Mouse (Mus musculus) embryonic facial prominence, embryonic 12.5 days (tissue): ENCODE results near the gene Ago3. TPM values are rescaled to one million over a fixed set of nuclear protein-coding genes. Genes with fewer than 3 reads are reported as not detected.

ENCODE experiments used
- ATAC-seq: fragments of 200-750 bp; cut with Nextera tagmentation; 2 replicates; pipeline ENCODE4 v1.8.0; 2017; ENCODE audit not compliant: insufficient number of reproducible peaks, insufficient read depth, low FRiP score, low TSS enrichment
- H3K27ac ChIP-seq: fragments of 300-500 bp; sonication (generic); 2 replicates; pipeline ENCODE4 v1.5.1; 2016; ENCODE audit warnings: mild to moderate bottlenecking
- H3K27me3 ChIP-seq: fragments of 300-500 bp; sonication (generic); 2 replicates; pipeline ENCODE4 v1.6.1; 2016; ENCODE audit warnings: mild to moderate bottlenecking, moderate library complexity
- H3K36me3 ChIP-seq: fragments of 300-500 bp; sonication (generic); 2 replicates; pipeline ENCODE4 v1.6.1; 2016; ENCODE audit warnings: mild to moderate bottlenecking
- H3K4me1 ChIP-seq: fragments of 300-500 bp; sonication (generic); 2 replicates; pipeline ENCODE4 v1.6.1; 2016
- H3K4me2 ChIP-seq: fragments of 300-500 bp; sonication (generic); replicated peaks from 2 replicates; pipeline ENCODE4 v1.6.1; 2016; ENCODE audit warnings: mild to moderate bottlenecking, moderate library complexity
- H3K4me3 ChIP-seq: fragments of 300-500 bp; sonication (generic); 2 replicates; pipeline ENCODE4 v1.5.1; 2016; ENCODE audit warnings: mild to moderate bottlenecking
- H3K9ac ChIP-seq: fragments of 300-500 bp; sonication (generic); 2 replicates; pipeline ENCODE4 v1.6.1; 2016; ENCODE audit warnings: mild to moderate bottlenecking, moderate library complexity
- H3K9me3 ChIP-seq: fragments of 300-500 bp; sonication (generic); 2 replicates; pipeline ENCODE4 v1.6.1; 2016; ENCODE audit warnings: mild to moderate bottlenecking, moderate library complexity
- WGBS: fragments of 180-500 bp; shearing (Covaris S2); methylation state at CpG from one replicate; pipeline ENCODE4 v1.1.7; 2016; 5-methylcytosine and 5-hydroxymethylcytosine counted together
- polyA plus RNA-seq: library from polyadenylated mRNA; unstranded; fragments of >200 nt; fragmentation: Nextera tagmentation; extraction: Ambion mirVana; gene quantifications from 2 replicates; pipeline ENCODE4 v1.2.1, GENCODE M21; 2016

Gene Ago3
- polyA plus RNA-seq = 19.3 and 19.9 TPM in 2 replicates

- Histone ChIP-seq H3K9ac (peak within 1 kb of the TSS; percentile 88), H3K4me1 (0 out of 2 replicates have a peak, but pooled peaks cover 2% of the 10 kb centered on the region), H3K4me2 (peak within 1 kb of the TSS; percentile 83), H3K27me3 (no peaks in the 10 kb centered on the region), H3K36me3 (no peaks in the 10 kb centered on the region), H3K9me3 (no peaks in the 10 kb centered on the region), H3K4me3 (peak within 1 kb of the TSS; percentile 93), H3K27ac (peak within 1 kb of the TSS; percentile 82)
- WGBS = under 1% methylated on average over 65 of the region's 65 CpGs
- peak; percentile 95 for ATAC-seq
Observed at GRCm38 (mm10) chr4:126429347-126430079, at the start of gene Ago3. Gene Ago3, minus strand, starts transcription at chr4:126429556.

DNA sequence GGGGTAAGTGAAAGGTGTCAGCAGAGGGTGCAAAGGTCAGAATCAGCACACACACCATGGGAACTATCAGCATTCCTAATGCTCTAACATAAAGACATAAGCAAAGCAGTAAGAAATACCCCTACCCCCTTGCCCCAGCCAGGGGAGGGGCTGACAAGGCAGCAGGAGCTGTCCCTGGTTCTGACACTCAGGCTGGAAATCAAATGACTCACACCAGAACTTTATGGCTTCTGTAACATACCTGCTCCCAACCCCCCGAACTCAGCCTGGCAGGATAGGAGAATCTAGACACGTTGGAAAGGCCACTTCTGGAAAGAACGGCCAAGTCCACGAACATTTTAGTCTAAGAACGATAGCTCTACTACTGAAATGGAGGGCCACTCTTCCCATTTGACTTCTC lies 43.7 kb upstream of the Ago3 start:
- no peaks in the 10 kb centered on the region for H3K27me3 ChIP-seq
- H3K4me3 ChIP-seq = no peak overlapping the region
- no peaks in the 10 kb centered on the region for H3K9me3 ChIP-seq
- H3K9ac ChIP-seq = no peak overlapping the region
- H3K4me1 ChIP-seq = 0 out of 2 replicates have a peak, but pooled peaks cover 3% of the 10 kb centered on the region
- H3K36me3 ChIP-seq = no peaks in the 10 kb centered on the region
- H3K27ac ChIP-seq = no peak overlapping the region
- ATAC-seq = no peak
- no peak overlapping the region for H3K4me2 ChIP-seq
- 50% methylated on average over 5 of the region's 5 CpGs for WGBS

DNA sequence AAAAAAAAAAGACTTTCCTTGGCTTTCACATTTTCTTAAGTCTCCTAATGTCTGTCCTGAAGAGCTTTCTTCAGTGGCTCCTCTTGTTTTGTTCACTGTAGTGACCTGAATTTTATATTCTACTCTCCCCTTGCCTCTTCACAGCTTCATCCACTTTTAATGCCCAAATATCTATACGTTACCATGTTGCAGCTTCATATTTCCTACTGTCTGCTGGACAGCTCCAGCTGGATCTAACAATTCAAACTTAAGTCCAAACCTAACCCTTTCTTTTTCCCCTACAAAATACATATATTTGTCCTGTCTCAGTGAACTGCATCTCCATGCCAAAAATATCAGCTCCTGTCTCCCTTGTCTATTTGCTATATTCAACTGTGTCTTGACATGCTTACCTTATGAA lies 40.0 kb upstream of the Ago3 start:
- no peaks in the 10 kb centered on the region for H3K9me3 ChIP-seq
- no peak overlapping the region for H3K27ac ChIP-seq
- H3K4me1 ChIP-seq = peaks cover 39% of the 10 kb centered on the region
- no peak overlapping the region for H3K9ac ChIP-seq
- H3K27me3 ChIP-seq = no peaks in the 10 kb centered on the region
- ATAC-seq = no peak
- no peak overlapping the region for H3K4me2 ChIP-seq
- H3K36me3 ChIP-seq = no peaks in the 10 kb centered on the region
- no peak overlapping the region for H3K4me3 ChIP-seq
- WGBS = 45% methylated on average over 1 of the region's 1 CpGs

DNA sequence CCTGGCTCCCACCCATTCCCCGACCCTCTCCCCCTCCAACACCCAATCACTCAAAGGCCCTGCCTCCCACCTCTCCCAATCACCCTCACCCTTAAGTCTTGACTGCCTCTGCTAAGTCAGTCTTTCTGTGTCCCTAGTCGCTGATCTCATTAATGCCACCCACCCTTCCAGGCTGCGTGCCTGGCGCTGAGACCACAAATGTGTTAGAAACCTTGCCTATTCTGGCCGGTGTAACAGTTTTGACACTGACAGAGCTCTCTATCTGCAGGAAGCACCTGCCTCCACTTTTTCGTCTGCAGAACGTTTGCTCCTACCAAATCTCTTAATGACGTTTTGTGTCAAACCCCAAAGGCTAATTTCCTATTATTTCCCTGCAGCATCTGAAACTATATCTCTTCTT lies 39.6 kb upstream of the Ago3 start:
- Histone ChIP-seq H3K27me3 (no peaks in the 10 kb centered on the region), H3K4me1 (peaks cover 43% of the 10 kb centered on the region), H3K27ac (peak overlapping the region; percentile 86; the same call in 1 of the 2 replicates), H3K36me3 (no peaks in the 10 kb centered on the region), H3K9me3 (no peaks in the 10 kb centered on the region), H3K4me3 (peak overlapping the region; percentile 84), H3K9ac (peak overlapping the region; percentile 93), H3K4me2 (peak overlapping the region; percentile 75)
- no peak for ATAC-seq
- WGBS = 5% methylated on average over 8 of the region's 8 CpGs

- ATAC-seq = peak; percentile 85
- H3K4me3 ChIP-seq = peak within 1 kb of the TSS; percentile 84
- no peaks in the 10 kb centered on the region for H3K36me3 ChIP-seq
- H3K4me1 ChIP-seq = peaks cover 43% of the 10 kb centered on the region
- peak within 1 kb of the TSS; percentile 86 for H3K27ac ChIP-seq
- WGBS = under 1% methylated on average over 55 of the region's 55 CpGs
- H3K9me3 ChIP-seq = no peaks in the 10 kb centered on the region
- no peaks in the 10 kb centered on the region for H3K27me3 ChIP-seq
- peak within 1 kb of the TSS; percentile 93 for H3K9ac ChIP-seq
- peak within 1 kb of the TSS; percentile 75 for H3K4me2 ChIP-seq
Observed at GRCm38 (mm10) chr4:126468285-126468901, 39.0 kb upstream of the Ago3 start, which contains the start of gene Ago1. Gene Ago1, minus strand, starts transcription at chr4:126468583.

GRCm38 (mm10) chr4:126467721-126468284 lies 38.4 kb upstream of the Ago3 start:
- H3K36me3 ChIP-seq = no peaks in the 10 kb centered on the region
- no peaks in the 10 kb centered on the region for H3K27me3 ChIP-seq
- under 1% methylated on average over 24 of the region's 25 CpGs for WGBS
- H3K9ac ChIP-seq = peak overlapping the region; percentile 93
- peak; percentile 54 for ATAC-seq
- peaks cover 43% of the 10 kb centered on the region for H3K4me1 ChIP-seq
- H3K4me3 ChIP-seq = peak overlapping the region; percentile 84
- peak overlapping the region; percentile 86 for H3K27ac ChIP-seq
- H3K4me2 ChIP-seq = peak overlapping the region; percentile 75
- H3K9me3 ChIP-seq = no peaks in the 10 kb centered on the region

DNA sequence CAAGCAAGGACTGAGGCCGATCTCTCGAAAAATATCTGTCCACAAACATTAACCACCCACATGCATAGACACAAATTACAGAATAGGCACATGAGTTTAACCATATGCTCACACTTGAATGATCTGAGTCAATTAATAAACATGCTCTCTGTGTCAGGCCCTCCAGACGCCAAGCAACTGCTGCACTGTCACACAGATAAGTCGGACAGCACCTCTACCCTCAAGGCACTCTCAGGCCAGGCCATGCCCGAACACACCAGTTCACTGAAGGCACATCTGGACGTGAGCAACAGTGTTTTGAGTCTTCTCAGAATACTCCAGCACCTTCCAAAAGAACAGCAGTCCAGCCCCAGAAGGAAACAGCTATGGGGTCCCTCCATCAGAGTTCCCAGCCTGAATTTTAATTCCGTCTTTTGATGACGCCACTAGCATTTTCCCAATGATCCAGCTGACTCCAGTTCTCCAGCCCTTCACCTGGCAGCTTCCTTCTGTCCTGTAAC lies 36.9 kb upstream of the Ago3 start:
- Histone ChIP-seq H3K27ac (peak overlapping the region; percentile 86), H3K4me2 (peak overlapping the region; percentile 42), H3K27me3 (no peaks in the 10 kb centered on the region), H3K4me3 (no peak overlapping the region), H3K9me3 (no peaks in the 10 kb centered on the region), H3K36me3 (no peaks in the 10 kb centered on the region), H3K9ac (peak overlapping the region; percentile 17; the same call in 1 of the 2 replicates), H3K4me1 (peaks cover 43% of the 10 kb centered on the region)
- 25% methylated on average over 8 of the region's 8 CpGs for WGBS
- ATAC-seq = no peak

- peak overlapping the region; percentile 86 for H3K27ac ChIP-seq
- H3K36me3 ChIP-seq = no peaks in the 10 kb centered on the region
- H3K4me3 ChIP-seq = 0 out of 2 replicates have a peak overlapping the region, but pooled peaks have one; percentile 5
- peak; percentile 64 for ATAC-seq
- H3K4me2 ChIP-seq = peak overlapping the region; percentile 42
- 6% methylated on average over 8 of the region's 8 CpGs for WGBS
- no peaks in the 10 kb centered on the region for H3K27me3 ChIP-seq
- peaks cover 43% of the 10 kb centered on the region for H3K4me1 ChIP-seq
- peak overlapping the region; percentile 17; the same call in 1 of the 2 replicates for H3K9ac ChIP-seq
- no peaks in the 10 kb centered on the region for H3K9me3 ChIP-seq
Observed at GRCm38 (mm10) chr4:126465843-126466242, 36.5 kb upstream of the Ago3 start.

DNA sequence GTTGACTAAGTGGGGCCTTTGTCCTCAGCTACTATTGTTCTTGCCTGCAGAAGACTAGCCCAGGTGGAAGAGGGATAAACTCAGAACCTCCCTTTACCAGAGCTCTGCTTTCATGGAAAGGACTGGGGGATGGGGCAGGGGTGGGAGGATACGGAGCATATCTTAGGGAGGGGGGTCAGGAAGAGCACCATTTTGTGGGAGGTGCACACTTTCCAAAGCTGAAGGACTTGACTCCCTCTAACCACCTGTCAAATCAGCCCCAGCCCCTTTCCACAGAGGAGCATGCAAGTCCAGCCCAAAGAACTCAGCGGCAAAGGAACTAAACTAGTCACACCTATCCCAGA lies 35.5 kb upstream of the Ago3 start:
- Histone ChIP-seq H3K4me3 (no peak overlapping the region), H3K4me1 (peaks cover 43% of the 10 kb centered on the region), H3K36me3 (peaks cover 1% of the 10 kb centered on the region), H3K9ac (no peak overlapping the region), H3K4me2 (peak overlapping the region; percentile 42), H3K27ac (peak overlapping the region; percentile 86), H3K9me3 (no peaks in the 10 kb centered on the region), H3K27me3 (no peaks in the 10 kb centered on the region)
- ATAC-seq = no peak
- whole genome bisulfite sequencing = 8% methylated on average over 2 of the region's 2 CpGs

DNA sequence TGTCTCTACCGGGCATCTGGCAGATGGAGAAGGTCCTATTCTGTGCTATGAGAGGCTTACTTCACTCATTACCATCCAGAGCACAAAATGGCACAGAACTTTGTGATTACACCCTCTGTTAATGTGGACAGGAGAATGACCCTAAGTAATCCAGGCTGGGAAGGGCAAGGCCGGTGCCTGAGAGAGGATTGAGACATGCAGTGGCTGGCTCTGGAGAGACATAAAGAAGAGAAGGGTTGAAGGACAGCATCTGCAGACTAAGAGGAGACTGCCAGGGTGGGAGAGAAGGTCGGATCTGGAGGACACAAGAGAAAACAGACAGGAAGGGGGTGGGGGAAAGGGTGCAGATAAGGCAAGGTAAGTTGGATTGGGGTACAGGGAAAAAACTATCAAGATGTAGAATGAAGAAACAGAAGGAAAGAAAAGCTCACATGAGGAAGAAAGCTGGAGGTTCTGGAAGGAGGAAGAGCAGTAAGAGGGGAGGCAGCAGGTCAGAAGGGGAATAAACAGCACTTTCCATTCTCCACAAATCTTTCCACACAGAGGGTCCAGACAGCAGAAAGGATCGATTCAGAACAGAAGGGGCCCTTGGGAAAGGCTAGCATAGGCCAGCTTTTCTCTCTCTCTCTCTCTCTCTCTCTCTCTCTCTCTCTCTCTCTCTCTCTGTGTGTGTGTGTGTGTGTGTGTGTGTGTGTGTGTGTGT lies 35.0 kb upstream of the Ago3 start:
- 39% methylated on average over 4 of the region's 4 CpGs for WGBS
- H3K9ac ChIP-seq = no peak overlapping the region
- peaks cover 43% of the 10 kb centered on the region for H3K4me1 ChIP-seq
- peaks cover 7% of the 10 kb centered on the region for H3K36me3 ChIP-seq
- no peaks in the 10 kb centered on the region for H3K27me3 ChIP-seq
- no peak overlapping the region for H3K4me3 ChIP-seq
- peak overlapping the region; percentile 42; the same call in 1 of the 2 replicates for H3K4me2 ChIP-seq
- no peaks in the 10 kb centered on the region for H3K9me3 ChIP-seq
- no peak for ATAC-seq
- H3K27ac ChIP-seq = peak overlapping the region; percentile 86; the same call in 1 of the 2 replicates

DNA sequence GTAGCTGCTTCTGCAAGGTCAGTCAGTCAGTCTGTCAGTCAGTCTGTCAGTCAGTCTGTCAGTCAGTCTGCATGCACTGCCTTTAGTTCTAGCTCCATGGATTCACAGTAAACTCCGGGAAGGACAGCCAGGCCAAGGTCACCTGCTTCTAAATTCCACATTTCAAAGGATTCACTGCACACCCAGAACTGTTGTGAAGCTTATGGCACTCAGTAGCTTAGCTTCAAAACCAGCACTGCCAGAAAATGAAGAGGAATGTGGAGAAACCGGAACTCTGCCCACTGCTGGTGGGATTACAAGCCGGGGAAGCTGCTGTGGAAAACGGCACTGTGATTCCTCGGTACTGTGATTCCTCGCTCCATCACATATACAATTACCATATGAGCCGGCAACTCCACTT lies 26.1 kb upstream of the Ago3 start:
- H3K27ac ChIP-seq = no peak overlapping the region
- no peaks in the 10 kb centered on the region for H3K27me3 ChIP-seq
- H3K4me1 ChIP-seq = no peaks in the 10 kb centered on the region
- H3K4me3 ChIP-seq = no peak overlapping the region
- H3K9ac ChIP-seq = no peak overlapping the region
- 88% methylated on average over 7 of the region's 7 CpGs for WGBS
- ATAC-seq = no peak
- H3K4me2 ChIP-seq = no peak overlapping the region
- H3K9me3 ChIP-seq = no peaks in the 10 kb centered on the region
- H3K36me3 ChIP-seq = peaks cover 77% of the 10 kb centered on the region
